Mouse (Mus musculus): ENCODE measurements around the gene Plscr1. TPM values are rescaled to one million over a fixed set of nuclear protein-coding genes. Genes with fewer than 3 reads are reported as not detected.
A peak's percentile ranks its signal among the peaks of the same experiment; 100 is the strongest.

The Plscr1 gene
- polyA plus RNA-seq, 1 experiment from 2014 or later, result 38.7 TPM

- H3K27me3 ChIP-seq (ENCODE audit: insufficient read depth, poor library complexity, severe bottlenecking), result no peaks in the 10 kb centered on the region
- H3K4me1 ChIP-seq, result no peaks in the 10 kb centered on the region
- 66% methylated on average over 1 of the region's 1 CpGs for WGBS
- DNase-seq (ENCODE audit: low spot score), result no peak
- peaks cover 62% of the 10 kb centered on the region for H3K36me3 ChIP-seq
- H3K9me3 ChIP-seq, result no peaks in the 10 kb centered on the region
- no peak overlapping the region for H3K4me3 ChIP-seq
- H3K27ac ChIP-seq, result no peak overlapping the region
Observed at GRCm38 (mm10) chr9:92267732-92268131, 18.2 kb downstream of the Plscr1 start.

- Histone ChIP-seq H3K4me3 (no peak overlapping the region), H3K4me1 (0 out of 2 replicates have a peak, but pooled peaks cover 6% of the 10 kb centered on the region), H3K9me3 (no peaks in the 10 kb centered on the region), H3K27me3 (ENCODE audit: insufficient read depth, poor library complexity, severe bottlenecking) (no peaks in the 10 kb centered on the region), H3K36me3 (peaks cover 58% of the 10 kb centered on the region), H3K27ac (no peak overlapping the region)
- WGBS, result 88% methylated on average over 5 of the region's 5 CpGs
- no peak for DNase-seq (ENCODE audit: low spot score)
Observed at GRCm38 (mm10) chr9:92269829-92270404, 20.4 kb downstream of the Plscr1 start.

GRCm38 (mm10) chr9:92270927-92271326 lies 21.4 kb downstream of the Plscr1 start:
- Histone ChIP-seq H3K4me1 (peaks cover 9% of the 10 kb centered on the region), H3K27me3 (ENCODE audit: insufficient read depth, poor library complexity, severe bottlenecking) (no peaks in the 10 kb centered on the region), H3K4me3 (no peak overlapping the region), H3K27ac (no peak overlapping the region; the same call in 1 of the 2 replicates), H3K36me3 (peaks cover 55% of the 10 kb centered on the region), H3K9me3 (no peaks in the 10 kb centered on the region)
- DNase-seq (ENCODE audit: low spot score), result no peak
- 66% methylated on average over 4 of the region's 4 CpGs for WGBS

DNA sequence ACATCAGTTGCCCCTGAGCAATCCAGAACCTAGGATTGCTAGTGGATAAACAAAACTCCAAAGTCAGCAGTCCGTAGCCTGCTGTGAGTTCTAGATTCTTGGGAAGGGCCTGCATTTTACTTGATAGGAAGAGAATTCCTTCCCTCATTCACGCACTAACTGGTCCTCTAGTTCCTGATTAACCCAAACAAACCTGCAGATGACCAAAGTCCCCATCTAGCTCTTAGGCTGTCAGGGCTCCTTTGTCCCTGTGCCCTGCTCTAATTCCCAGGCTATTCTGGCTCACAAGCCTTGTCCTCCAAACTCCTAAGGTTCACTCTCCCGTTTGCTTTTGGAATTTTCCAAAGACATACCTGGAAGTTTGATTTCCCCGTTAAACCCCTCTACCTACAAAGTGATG lies 23.1 kb downstream of the Plscr1 start:
- H3K27me3 ChIP-seq (ENCODE audit: insufficient read depth, poor library complexity, severe bottlenecking), result no peaks in the 10 kb centered on the region
- 88% methylated on average over 4 of the region's 4 CpGs for WGBS
- no peak overlapping the region for H3K27ac ChIP-seq

GRCm38 (mm10) chr9:92273271-92273670 lies 23.7 kb downstream of the Plscr1 start:
- WGBS, result 81% methylated on average over 2 of the region's 2 CpGs
- Histone ChIP-seq H3K27ac (no peak overlapping the region), H3K36me3 (peaks cover 34% of the 10 kb centered on the region), H3K4me1 (peaks cover 13% of the 10 kb centered on the region), H3K9me3 (no peaks in the 10 kb centered on the region), H3K27me3 (ENCODE audit: insufficient read depth, poor library complexity, severe bottlenecking) (no peaks in the 10 kb centered on the region), H3K4me3 (no peak overlapping the region)
- DNase-seq (ENCODE audit: low spot score), result no peak

More for the DNA sequence above, 23.1 kb downstream of the Plscr1 start:
- Histone ChIP-seq H3K36me3 (peaks cover 40% of the 10 kb centered on the region), H3K4me3 (no peak overlapping the region), H3K9me3 (no peaks in the 10 kb centered on the region), H3K4me1 (peaks cover 13% of the 10 kb centered on the region)
- DNase-seq (ENCODE audit: low spot score), result no peak

DNA sequence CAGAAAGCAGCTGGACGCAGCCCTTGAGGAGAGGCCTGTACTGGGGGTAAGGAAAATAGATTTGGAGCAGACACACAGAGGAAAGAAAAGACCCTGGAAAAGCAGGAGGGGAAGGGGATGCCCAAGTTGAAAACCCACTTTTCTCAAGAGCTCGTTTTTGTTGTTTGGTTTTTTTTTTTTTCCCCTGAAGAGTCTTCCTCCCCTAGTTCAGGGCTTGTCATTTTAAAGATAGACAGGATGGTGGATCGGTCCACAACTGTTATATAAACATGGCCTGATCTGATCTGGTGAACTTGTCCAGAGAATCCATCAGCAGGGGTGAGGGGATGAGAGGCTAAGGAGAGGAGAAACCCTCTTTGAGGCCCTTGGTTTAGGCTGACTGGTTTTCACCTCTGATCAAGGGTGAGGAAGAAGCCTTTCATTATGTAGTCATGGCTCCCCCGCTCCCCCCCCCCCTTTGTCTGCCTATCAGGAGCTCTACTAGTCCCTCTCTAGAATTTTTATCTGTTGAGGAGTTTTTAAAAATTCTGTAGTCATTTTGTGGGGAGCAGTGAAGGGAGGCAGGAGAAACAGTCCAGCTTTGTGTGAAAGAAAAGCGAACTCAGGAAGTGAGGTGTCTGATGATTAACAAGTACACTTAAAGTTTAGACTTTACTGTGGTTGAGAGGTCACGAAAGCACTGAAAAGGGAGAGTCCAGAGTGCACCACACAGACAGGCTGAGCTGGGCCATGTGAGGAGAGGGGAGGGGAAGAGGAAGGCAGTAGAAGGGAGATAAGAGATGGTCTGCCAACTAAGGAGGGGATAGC lies 24.6 kb downstream of the Plscr1 start:
- Histone ChIP-seq H3K27me3 (ENCODE audit: insufficient read depth, poor library complexity, severe bottlenecking) (no peaks in the 10 kb centered on the region), H3K36me3 (peaks cover 25% of the 10 kb centered on the region), H3K4me3 (no peak overlapping the region), H3K27ac (peak overlapping the region; percentile 19; the same call in 1 of the 2 replicates), H3K9me3 (no peaks in the 10 kb centered on the region), H3K4me1 (peaks cover 13% of the 10 kb centered on the region)
- no peak for DNase-seq (ENCODE audit: low spot score)
- WGBS, result 53% methylated on average over 6 of the region's 6 CpGs

GRCm38 (mm10) chr9:92275486-92276207 lies 26.1 kb downstream of the Plscr1 start, which contains the start of gene Plscr2:
Plscr2 (plus strand) TSS chr9:92275602.
- no peak for DNase-seq (ENCODE audit: low spot score)
- peaks cover 13% of the 10 kb centered on the region for H3K4me1 ChIP-seq
- H3K27me3 ChIP-seq (ENCODE audit: insufficient read depth, poor library complexity, severe bottlenecking), result no peaks in the 10 kb centered on the region
- H3K36me3 ChIP-seq, result peaks cover 11% of the 10 kb centered on the region
- H3K9me3 ChIP-seq, result no peaks in the 10 kb centered on the region
- peak within 1 kb of the TSS; percentile 10; the same call in 1 of the 2 replicates for H3K4me3 ChIP-seq
- H3K27ac ChIP-seq, result peak within 1 kb of the TSS; percentile 78
- 57% methylated on average over 9 of the region's 9 CpGs for WGBS

GRCm38 (mm10) chr9:92276360-92276759 lies 26.8 kb downstream of the Plscr1 start:
- peaks cover 13% of the 10 kb centered on the region for H3K4me1 ChIP-seq
- DNase-seq (ENCODE audit: low spot score), result no peak
- no peaks in the 10 kb centered on the region for H3K27me3 ChIP-seq (ENCODE audit: insufficient read depth, poor library complexity, severe bottlenecking)
- H3K27ac ChIP-seq, result peak overlapping the region; percentile 78; the same call in 1 of the 2 replicates
- H3K4me3 ChIP-seq, result no peak overlapping the region
- no peaks in the 10 kb centered on the region for H3K9me3 ChIP-seq
- 68% methylated on average over 7 of the region's 7 CpGs for WGBS
- H3K36me3 ChIP-seq, result 0 out of 2 replicates have a peak, but pooled peaks cover 4% of the 10 kb centered on the region

DNA sequence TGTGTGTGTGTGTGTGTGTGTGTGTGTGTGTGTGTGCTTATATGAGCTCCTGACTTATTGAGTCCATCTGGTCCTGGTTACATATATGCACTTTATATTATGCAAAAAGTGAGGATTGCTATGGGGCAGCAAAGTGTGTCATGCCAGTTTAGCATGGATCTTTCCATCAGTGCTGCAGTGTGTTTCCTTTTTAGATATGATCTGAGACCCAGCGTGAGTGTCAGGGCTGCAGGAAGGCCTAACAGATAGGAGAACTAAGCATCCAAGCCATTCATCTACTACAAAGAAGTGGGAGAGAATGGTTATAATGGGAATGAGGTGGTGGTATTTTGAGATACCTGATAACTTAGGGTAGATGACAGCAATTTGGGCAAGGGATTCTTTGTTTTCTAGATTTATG lies 30.5 kb downstream of the Plscr1 start:
- no peaks in the 10 kb centered on the region for H3K27me3 ChIP-seq (ENCODE audit: insufficient read depth, poor library complexity, severe bottlenecking)
- no peaks in the 10 kb centered on the region for H3K9me3 ChIP-seq
- H3K4me3 ChIP-seq, result no peak overlapping the region
- WGBS, result 48% methylated on average over 1 of the region's 1 CpGs
- H3K4me1 ChIP-seq, result peaks cover 8% of the 10 kb centered on the region
- H3K27ac ChIP-seq, result no peak overlapping the region
- DNase-seq (ENCODE audit: low spot score), result no peak
- H3K36me3 ChIP-seq, result no peaks in the 10 kb centered on the region

- Histone ChIP-seq H3K4me1 (no peaks in the 10 kb centered on the region), H3K4me3 (no peak overlapping the region), H3K36me3 (no peaks in the 10 kb centered on the region), H3K9me3 (no peaks in the 10 kb centered on the region), H3K27me3 (ENCODE audit: insufficient read depth, poor library complexity, severe bottlenecking) (no peaks in the 10 kb centered on the region), H3K27ac (no peak overlapping the region)
- DNase-seq (ENCODE audit: low spot score), result no peak
- WGBS, result 53% methylated on average over 7 of the region's 7 CpGs
Observed at GRCm38 (mm10) chr9:92282563-92283171, 33.1 kb downstream of the Plscr1 start.

DNA sequence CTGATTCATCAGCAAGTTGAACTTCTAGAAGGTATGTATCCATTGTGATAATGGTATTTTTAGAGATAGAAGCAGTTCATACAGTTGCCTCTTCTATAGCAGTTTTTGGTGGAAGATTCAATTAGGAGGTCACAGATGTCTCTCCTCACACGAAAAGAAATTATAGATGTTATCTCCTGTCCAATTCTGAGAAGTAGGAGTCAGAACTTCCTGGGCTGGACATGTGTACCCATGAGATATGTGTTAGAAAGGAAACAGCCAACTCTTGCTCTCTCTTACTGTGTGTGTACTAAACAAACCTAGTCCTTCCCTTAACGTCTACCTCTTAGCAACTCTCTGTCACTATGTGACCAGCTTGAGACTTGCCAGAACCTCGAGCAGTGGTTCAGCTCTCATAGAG lies 40.1 kb downstream of the Plscr1 start:
- 50% methylated on average over 3 of the region's 3 CpGs for WGBS
- DNase-seq (ENCODE audit: low spot score), result no peak
- H3K27ac ChIP-seq, result no peak overlapping the region
- no peaks in the 10 kb centered on the region for H3K9me3 ChIP-seq
- no peak overlapping the region for H3K4me3 ChIP-seq
- H3K4me1 ChIP-seq, result no peaks in the 10 kb centered on the region
- H3K27me3 ChIP-seq (ENCODE audit: insufficient read depth, poor library complexity, severe bottlenecking), result no peaks in the 10 kb centered on the region
- no peaks in the 10 kb centered on the region for H3K36me3 ChIP-seq

DNA sequence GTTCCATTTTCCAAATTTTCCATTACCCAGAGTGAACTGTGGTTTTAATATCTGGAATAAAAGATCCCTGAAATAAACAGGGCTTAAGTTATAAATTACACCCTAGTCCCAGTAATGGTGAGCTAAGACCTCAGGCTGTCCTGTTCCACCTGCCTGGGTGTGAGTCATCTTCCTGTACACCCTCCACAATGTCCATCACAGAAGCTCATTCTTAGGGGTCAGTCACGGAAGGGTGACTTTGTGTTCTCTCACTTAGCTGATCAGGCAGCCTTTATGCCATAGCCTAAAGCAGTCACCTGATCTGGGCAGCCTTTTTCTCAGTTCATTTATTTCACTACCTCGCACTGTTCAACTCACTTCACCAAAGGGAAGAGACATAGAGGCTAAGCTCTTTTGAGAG lies 42.6 kb downstream of the Plscr1 start:
- 79% methylated on average over 2 of the region's 2 CpGs for WGBS
- no peaks in the 10 kb centered on the region for H3K36me3 ChIP-seq
- no peak for DNase-seq (ENCODE audit: low spot score)
- H3K27me3 ChIP-seq (ENCODE audit: insufficient read depth, poor library complexity, severe bottlenecking), result no peaks in the 10 kb centered on the region
- H3K4me3 ChIP-seq, result no peak overlapping the region
- H3K27ac ChIP-seq, result no peak overlapping the region
- H3K9me3 ChIP-seq, result no peaks in the 10 kb centered on the region
- no peaks in the 10 kb centered on the region for H3K4me1 ChIP-seq
